Mouse (Mus musculus) stomach, embryonic 15.5 days (tissue): ENCODE measurements around the gene Bri3. TPM values are rescaled to one million over a fixed set of nuclear protein-coding genes. Genes with fewer than 3 reads are reported as not detected.

Source experiments
- ATAC-seq: fragments of 200-750 bp; cut with Nextera tagmentation; 2 replicates; pipeline ENCODE4 v1.8.0; 2017; ENCODE audit warnings: low read depth, moderate number of reproducible peaks, moderate TSS enrichment; ENCODE audit not compliant: insufficient read depth, low FRiP score
- H3K27ac ChIP-seq: fragments of 300-500 bp; sonication (generic); 2 replicates; pipeline ENCODE4 v1.5.1; 2015; ENCODE audit warnings: mild to moderate bottlenecking, inconsistent platforms
- H3K27me3 ChIP-seq: fragments of 300-500 bp; sonication (generic); replicated peaks from 2 replicates; pipeline ENCODE4 v1.6.1; 2015; ENCODE audit warnings: inconsistent platforms
- H3K36me3 ChIP-seq: fragments of 300-500 bp; sonication (generic); 2 replicates; pipeline ENCODE4 v1.6.1; 2015; ENCODE audit warnings: inconsistent platforms
- H3K4me1 ChIP-seq: fragments of 300-500 bp; sonication (generic); 2 replicates; pipeline ENCODE4 v1.6.1; 2015; ENCODE audit warnings: inconsistent platforms
- H3K4me2 ChIP-seq: fragments of 300-500 bp; sonication (generic); 2 replicates; pipeline ENCODE4 v1.6.1; 2015; ENCODE audit warnings: mild to moderate bottlenecking, inconsistent platforms
- H3K4me3 ChIP-seq: fragments of 300-500 bp; sonication (generic); replicated peaks from 2 replicates; pipeline ENCODE4 v1.5.1; 2015; ENCODE audit warnings: inconsistent platforms
- H3K9ac ChIP-seq: fragments of 300-500 bp; sonication (generic); 2 replicates; pipeline ENCODE4 v1.6.1; 2015; ENCODE audit warnings: inconsistent platforms
- H3K9me3 ChIP-seq: fragments of 300-500 bp; sonication (generic); 2 replicates; pipeline ENCODE4 v1.6.1; 2016; ENCODE audit warnings: inconsistent platforms
- WGBS: fragments of 180-500 bp; shearing (Covaris S2); methylation state at CpG from one replicate; pipeline ENCODE4 v1.1.7; 2015; 5-methylcytosine and 5-hydroxymethylcytosine counted together
- polyA plus RNA-seq: library from polyadenylated mRNA; unstranded; fragments of >200 nt; fragmentation: Nextera tagmentation; extraction: Ambion mirVana; gene quantifications from 2 replicates; pipeline ENCODE4 v1.2.1, GENCODE M21; 2015

Gene Bri3
- polyA plus RNA-seq, 1 experiment from 2014 or later, result 125 TPM

DNA sequence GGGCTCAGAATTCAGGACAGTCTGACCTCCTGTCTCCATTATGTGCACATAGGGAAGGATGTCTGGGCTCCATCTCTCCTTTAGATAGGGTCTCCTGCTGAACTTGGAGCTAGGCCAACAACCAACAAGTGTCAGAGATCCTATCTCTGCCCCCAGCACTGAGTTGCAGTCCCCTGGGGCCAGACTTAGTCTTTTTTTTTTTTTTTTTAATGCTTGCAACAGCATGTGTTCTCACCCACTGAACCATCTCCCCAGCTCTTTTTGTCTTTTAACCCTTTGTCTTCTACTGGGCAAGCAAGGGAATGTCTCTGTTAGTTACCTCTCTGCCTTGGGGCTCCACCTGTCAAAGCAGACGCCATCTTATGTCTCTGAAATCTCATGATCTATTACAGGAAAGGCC, 5.3 kb upstream of the Bri3 start:
- Histone ChIP-seq H3K9ac (no peak overlapping the region), H3K4me2 (no peak overlapping the region), H3K27ac (no peak overlapping the region), H3K9me3 (no peaks in the 10 kb centered on the region), H3K36me3 (no peaks in the 10 kb centered on the region), H3K27me3 (no peaks in the 10 kb centered on the region), H3K4me1 (no peaks in the 10 kb centered on the region), H3K4me3 (no peak overlapping the region)
- no peak for ATAC-seq
- 82% methylated on average over 1 of the region's 1 CpGs for WGBS

DNA sequence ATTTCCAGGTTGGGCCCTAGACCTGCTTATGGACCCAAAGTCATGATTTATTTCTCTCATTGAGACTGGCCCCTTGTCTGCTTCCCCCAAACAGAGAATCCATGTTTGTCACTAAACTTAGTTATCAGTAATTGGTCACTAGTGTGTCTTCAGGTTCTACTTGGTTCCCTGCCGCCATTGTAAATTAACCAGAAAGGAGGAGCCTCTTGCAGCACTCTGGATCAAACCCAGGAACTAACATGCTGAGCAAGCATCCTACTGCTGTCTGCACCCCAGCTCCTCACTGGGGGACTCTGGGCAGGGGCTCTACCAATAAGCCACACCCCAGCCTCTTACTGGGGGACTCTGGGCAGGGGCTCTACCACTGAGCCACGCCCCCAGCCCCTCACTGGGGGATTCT, 1.4 kb downstream of the Bri3 start:
- no peaks in the 10 kb centered on the region; the same call in 1 of the 2 replicates for H3K4me1 ChIP-seq
- no peaks in the 10 kb centered on the region for H3K9me3 ChIP-seq
- H3K27me3 ChIP-seq, result no peaks in the 10 kb centered on the region
- no peak overlapping the region for H3K4me3 ChIP-seq
- no peak overlapping the region for H3K4me2 ChIP-seq
- H3K9ac ChIP-seq, result no peak overlapping the region
- no peak overlapping the region for H3K27ac ChIP-seq
- ATAC-seq, result no peak
- no peaks in the 10 kb centered on the region for H3K36me3 ChIP-seq
- 76% methylated on average over 2 of the region's 2 CpGs for WGBS

GRCm38 (mm10) chr5:144246669-144247068, 2.4 kb downstream of the Bri3 start:
- peak overlapping the region; percentile 78 for H3K27ac ChIP-seq
- H3K4me2 ChIP-seq, result no peak overlapping the region; the same call in 1 of the 2 replicates

GRCm38 (mm10) chr5:144247307-144247706, 3.1 kb downstream of the Bri3 start:
- Histone ChIP-seq H3K4me2 (no peak overlapping the region), H3K4me3 (no peak overlapping the region), H3K4me1 (no peaks in the 10 kb centered on the region; the same call in 1 of the 2 replicates), H3K9me3 (no peaks in the 10 kb centered on the region), H3K36me3 (no peaks in the 10 kb centered on the region), H3K27ac (peak overlapping the region; percentile 78), H3K9ac (no peak overlapping the region), H3K27me3 (no peaks in the 10 kb centered on the region)
- WGBS, result 57% methylated on average over 10 of the region's 10 CpGs
- peak; percentile 40 for ATAC-seq

More at GRCm38 (mm10) chr5:144246669-144247068, 2.4 kb downstream of the Bri3 start:
- H3K4me3 ChIP-seq, result no peak overlapping the region
- H3K9me3 ChIP-seq, result no peaks in the 10 kb centered on the region
- H3K27me3 ChIP-seq, result no peaks in the 10 kb centered on the region
- WGBS, result 44% methylated on average over 7 of the region's 7 CpGs
- no peaks in the 10 kb centered on the region for H3K36me3 ChIP-seq
- H3K9ac ChIP-seq, result no peak overlapping the region
- no peaks in the 10 kb centered on the region; the same call in 1 of the 2 replicates for H3K4me1 ChIP-seq
- no peak for ATAC-seq

DNA sequence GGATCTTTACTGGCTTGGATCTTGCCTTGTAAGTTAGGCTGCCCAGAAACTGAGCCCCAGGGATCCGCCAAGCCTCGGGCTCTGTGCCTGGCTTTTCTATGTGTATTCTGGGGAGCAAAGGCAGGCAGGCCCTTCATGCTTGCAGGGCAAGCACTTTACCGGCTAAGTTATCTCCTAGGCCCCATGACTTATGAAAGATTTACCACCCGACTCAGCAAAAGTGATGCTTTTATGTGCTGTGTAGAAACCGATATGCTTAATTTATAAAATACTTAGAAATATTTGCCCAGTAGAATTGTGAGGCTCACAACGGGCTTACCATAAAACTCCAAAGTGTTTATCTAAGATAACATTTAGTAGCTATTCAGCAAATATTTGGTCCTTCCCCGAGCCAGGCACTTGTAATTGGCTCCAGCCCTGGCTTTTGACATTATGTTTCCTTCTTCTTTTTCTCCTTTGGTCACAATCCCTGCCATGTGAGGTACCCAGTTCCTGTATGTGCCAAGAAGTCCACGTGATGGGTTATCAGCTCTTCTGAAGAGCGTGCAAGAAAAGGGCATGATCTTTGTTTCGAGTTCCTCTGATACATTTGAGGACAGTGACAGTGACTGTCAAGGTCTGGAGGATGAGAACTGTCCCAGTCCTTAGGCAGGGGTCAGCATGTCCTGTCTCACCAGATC, 3.8 kb downstream of the Bri3 start:
- no peak overlapping the region for H3K9ac ChIP-seq
- H3K4me1 ChIP-seq, result no peaks in the 10 kb centered on the region; the same call in 1 of the 2 replicates
- H3K36me3 ChIP-seq, result no peaks in the 10 kb centered on the region
- ATAC-seq, result peak; percentile 67
- H3K27me3 ChIP-seq, result no peaks in the 10 kb centered on the region
- peak overlapping the region; percentile 78 for H3K27ac ChIP-seq
- WGBS, result 36% methylated on average over 10 of the region's 10 CpGs
- H3K4me2 ChIP-seq, result no peak overlapping the region
- H3K4me3 ChIP-seq, result no peak overlapping the region
- H3K9me3 ChIP-seq, result no peaks in the 10 kb centered on the region

GRCm38 (mm10) chr5:144249871-144250270, 5.6 kb downstream of the Bri3 start:
- Histone ChIP-seq H3K4me1 (peaks cover 3% of the 10 kb centered on the region; the same call in 1 of the 2 replicates), H3K9ac (no peak overlapping the region), H3K4me2 (no peak overlapping the region), H3K27ac (no peak overlapping the region), H3K36me3 (no peaks in the 10 kb centered on the region), H3K4me3 (no peak overlapping the region), H3K27me3 (no peaks in the 10 kb centered on the region), H3K9me3 (no peaks in the 10 kb centered on the region)
- ATAC-seq, result no peak
- 78% methylated on average over 3 of the region's 3 CpGs for WGBS

- H3K9me3 ChIP-seq, result no peaks in the 10 kb centered on the region
- peaks cover 13% of the 10 kb centered on the region for H3K4me1 ChIP-seq
- no peak for ATAC-seq
- no peak overlapping the region for H3K9ac ChIP-seq
- no peaks in the 10 kb centered on the region for H3K36me3 ChIP-seq
- no peak overlapping the region for H3K4me2 ChIP-seq
- WGBS, result 91% methylated on average over 13 of the region's 13 CpGs
- H3K4me3 ChIP-seq, result no peak overlapping the region
- H3K27ac ChIP-seq, result no peak overlapping the region
- no peaks in the 10 kb centered on the region for H3K27me3 ChIP-seq
These were observed 7.8 kb downstream of the Bri3 start for GRCm38 (mm10) chr5:144251876-144252577.

DNA sequence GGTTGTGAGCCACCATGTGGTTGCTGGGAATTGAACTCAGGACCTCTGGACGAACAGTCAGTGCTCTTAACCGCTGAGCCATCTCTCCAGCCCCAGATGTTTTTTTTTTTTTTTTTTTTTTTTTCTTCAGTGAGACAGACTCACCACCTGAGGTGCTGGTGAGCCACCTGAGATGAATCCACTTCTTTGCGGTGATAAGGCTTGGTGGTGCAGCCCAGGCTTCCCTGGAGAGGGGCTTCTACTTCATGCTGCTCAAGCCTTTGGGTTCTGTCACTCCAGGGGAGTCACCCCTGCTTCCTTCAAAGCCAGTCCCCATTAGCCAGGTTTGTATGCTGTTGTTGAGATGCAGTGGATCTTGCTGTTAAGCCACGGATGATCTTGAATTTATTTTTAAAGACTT, 9.0 kb downstream of the Bri3 start:
- ATAC-seq, result no peak
- Histone ChIP-seq H3K27ac (no peak overlapping the region), H3K9ac (no peak overlapping the region), H3K36me3 (no peaks in the 10 kb centered on the region), H3K4me1 (peaks cover 25% of the 10 kb centered on the region), H3K27me3 (no peaks in the 10 kb centered on the region), H3K4me3 (no peak overlapping the region), H3K9me3 (no peaks in the 10 kb centered on the region), H3K4me2 (no peak overlapping the region)
- 63% methylated on average over 4 of the region's 4 CpGs for WGBS

DNA sequence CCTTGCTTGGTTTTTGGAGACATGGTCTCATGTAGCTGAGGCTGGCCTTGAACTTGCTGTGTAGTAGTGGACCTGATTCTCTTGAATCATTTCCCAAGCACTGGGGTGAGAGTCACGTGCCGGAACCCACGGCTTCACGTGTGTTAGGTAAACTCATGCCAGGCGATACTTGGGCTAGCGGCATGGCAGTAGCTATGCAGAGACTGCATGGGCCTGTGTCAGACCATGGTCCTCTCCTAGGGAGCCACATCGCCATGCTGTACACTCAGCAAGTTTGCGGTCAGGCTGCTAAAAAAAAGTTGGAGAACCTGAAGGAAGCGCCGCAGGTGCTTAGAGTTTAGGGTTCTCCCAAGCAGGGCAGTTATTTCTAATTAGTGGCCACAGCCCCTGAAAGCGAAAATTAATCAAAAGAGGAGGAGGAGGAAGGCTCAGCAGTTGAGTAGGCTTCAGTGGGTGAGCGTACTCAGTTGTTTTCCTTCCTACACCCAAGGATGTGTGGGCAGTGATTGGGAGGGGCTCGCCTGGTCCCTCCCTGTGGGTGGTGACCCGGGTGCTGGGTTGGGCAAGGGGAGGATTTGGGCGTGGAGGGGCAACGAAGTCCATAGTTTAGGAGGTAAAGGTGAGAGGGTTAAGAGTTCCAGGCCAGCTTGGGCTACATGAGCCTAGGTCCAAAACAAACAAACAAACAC, 10.0 kb downstream of the Bri3 start:
- Histone ChIP-seq H3K4me1 (peaks cover 36% of the 10 kb centered on the region), H3K9ac (no peak overlapping the region), H3K27me3 (no peaks in the 10 kb centered on the region), H3K9me3 (no peaks in the 10 kb centered on the region), H3K4me2 (peak overlapping the region; percentile 71), H3K27ac (peak overlapping the region; percentile 68), H3K36me3 (no peaks in the 10 kb centered on the region), H3K4me3 (peak overlapping the region; percentile 90)
- WGBS, result 48% methylated on average over 16 of the region's 16 CpGs
- peak; percentile 71 for ATAC-seq

DNA sequence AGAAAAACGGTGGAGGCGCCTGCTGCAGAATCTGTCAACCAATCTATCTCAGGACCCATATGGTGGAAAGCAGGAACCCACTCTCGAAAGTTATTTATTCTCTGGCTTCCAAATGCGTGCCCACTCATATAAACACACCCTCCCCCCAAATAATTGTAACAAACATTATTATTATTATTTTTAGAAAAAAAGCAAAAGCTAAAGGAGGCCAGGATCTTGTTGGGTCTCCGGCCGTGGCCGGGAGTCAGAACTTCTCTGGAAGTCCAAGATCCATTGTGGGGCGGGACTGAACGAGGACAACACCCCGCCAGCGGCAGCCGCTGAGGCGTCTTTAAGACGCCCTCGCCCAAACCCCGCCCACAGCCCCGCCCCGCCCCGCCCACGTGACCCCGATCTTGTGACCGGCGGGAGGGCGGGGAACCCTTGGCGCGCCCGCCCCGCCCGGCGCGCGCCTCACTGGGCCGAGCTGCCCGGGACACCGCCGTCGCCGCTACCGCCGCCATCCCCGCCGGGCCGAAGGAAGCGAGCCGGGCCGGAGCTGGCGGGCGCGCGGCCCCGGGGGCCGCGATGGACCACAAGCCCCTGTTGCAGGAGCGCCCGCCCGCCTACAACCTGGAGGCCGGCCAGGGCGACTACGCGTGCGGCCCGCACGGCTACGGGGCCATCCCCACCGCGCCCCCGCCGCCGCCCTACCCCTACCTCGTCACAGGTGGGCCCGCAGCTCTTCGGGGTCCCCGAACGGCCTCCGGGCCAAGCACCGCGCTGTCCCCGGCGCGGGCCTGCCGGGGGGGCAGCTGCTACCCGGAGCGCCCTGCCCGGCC, 10.8 kb downstream of the Bri3 start:
- peak overlapping the region; percentile 90 for H3K4me3 ChIP-seq
- no peaks in the 10 kb centered on the region for H3K27me3 ChIP-seq
- H3K9me3 ChIP-seq, result no peaks in the 10 kb centered on the region
- peak overlapping the region; percentile 71 for H3K4me2 ChIP-seq
- WGBS, result under 1% methylated on average over 71 of the region's 84 CpGs
- H3K9ac ChIP-seq, result peak overlapping the region; percentile 90
- H3K36me3 ChIP-seq, result no peaks in the 10 kb centered on the region
- peaks cover 42% of the 10 kb centered on the region for H3K4me1 ChIP-seq
- peak overlapping the region; percentile 94 for H3K27ac ChIP-seq
- peak; percentile 82 for ATAC-seq
